In genomic region chr9:82974962-82975341, GRCm38 (mm10) we compare ENCODE assay signal across 7 mouse cellular contexts. TPM values are rescaled to one million over a fixed set of nuclear protein-coding genes. Genes with fewer than 3 reads are reported as not detected.
DNase-seq lines count a peak whose midpoint lies in the region; ATAC-seq lines count a peak whose summit lies in the region.

No protein-coding gene starts in this region.

- H3K27me3 ChIP-seq in neural tube, embryonic 11.5 days (ENCODE audit: control insufficient read depth, insufficient read depth, low read length): no peaks in the 10 kb centered on the region
- H3K27me3 ChIP-seq in forebrain, embryonic 12.5 days: no peaks in the 10 kb centered on the region
- no peaks in the 10 kb centered on the region for H3K27me3 ChIP-seq in stomach, embryonic 14.5 days (ENCODE audit: control insufficient read depth, insufficient read depth, low read length)

- peak overlapping the region; percentile 97 for H3K4me3 ChIP-seq in neural tube, embryonic 11.5 days (ENCODE audit: low read depth, low read length)
- peak overlapping the region; percentile 84 for H3K4me3 ChIP-seq in forebrain, embryonic 12.5 days (replicated peaks)
- peak overlapping the region; percentile 83 for H3K4me3 ChIP-seq in stomach, embryonic 14.5 days (ENCODE audit: low read depth, low read length)

- H3K4me1 ChIP-seq in neural tube, embryonic 11.5 days (ENCODE audit: control insufficient read depth, insufficient read depth, low read length): peaks cover 6% of the 10 kb centered on the region; the same call in 1 of the 2 replicates
- peaks cover 19% of the 10 kb centered on the region for H3K4me1 ChIP-seq in forebrain, embryonic 12.5 days
- H3K4me1 ChIP-seq in stomach, embryonic 14.5 days (ENCODE audit: control insufficient read depth, insufficient read depth, low read length): 0 out of 2 replicates have a peak, but pooled peaks cover 3% of the 10 kb centered on the region

- H3K9me3 ChIP-seq in neural tube, embryonic 11.5 days (ENCODE audit: control insufficient read depth, low read length): no peaks in the 10 kb centered on the region
- H3K9me3 ChIP-seq in forebrain, embryonic 12.5 days: no peaks in the 10 kb centered on the region
- H3K9me3 ChIP-seq in stomach, embryonic 14.5 days (ENCODE audit: control insufficient read depth, low read depth, low read length): no peaks in the 10 kb centered on the region

- ATAC-seq in neural tube, embryonic 11.5 days (ENCODE audit: insufficient read depth, low FRiP score, low TSS enrichment): peak; percentile 25
- peak; percentile 37 for ATAC-seq in forebrain, embryonic 12.5 days (ENCODE audit: low FRiP score)
- ATAC-seq in stomach, embryonic 14.5 days (ENCODE audit: insufficient number of reproducible peaks, insufficient read depth, low FRiP score, low read depth): peak; percentile 56

- peak overlapping the region; percentile 99 for H3K9ac ChIP-seq in neural tube, embryonic 11.5 days (ENCODE audit: low read length)
- H3K9ac ChIP-seq in forebrain, embryonic 12.5 days: peak overlapping the region; percentile 97
- peak overlapping the region; percentile 94 for H3K9ac ChIP-seq in stomach, embryonic 14.5 days (replicated peaks; ENCODE audit: low read depth, low read length)

- no peak for DNase-seq in neural tube, embryonic 11.5 days (ENCODE audit: low spot score)
- DNase-seq in neural tube, embryonic 10.5 days (ENCODE audit: extremely low spot score, low spot score): no peak
- DNase-seq in liver: peak; percentile 70
- DNase-seq in cerebellum, adult 9-11 months: no peak
- DNase-seq in urinary bladder, postnatal 36 days (ENCODE audit: low spot score in 2 of 2): no peak

- WGBS in neural tube, embryonic 11.5 days: 0% methylated on average over 22 of the region's 61 CpGs
- 0% methylated on average over 33 of the region's 61 CpGs for WGBS in forebrain, embryonic 12.5 days
- under 1% methylated on average over 39 of the region's 61 CpGs for WGBS in stomach, embryonic 14.5 days

- no peaks in the 10 kb centered on the region for H3K36me3 ChIP-seq in neural tube, embryonic 11.5 days (ENCODE audit: control insufficient read depth, insufficient read depth, low read length)
- no peaks in the 10 kb centered on the region for H3K36me3 ChIP-seq in forebrain, embryonic 12.5 days (replicated peaks)
- no peaks in the 10 kb centered on the region for H3K36me3 ChIP-seq in stomach, embryonic 14.5 days (ENCODE audit: control insufficient read depth, insufficient read depth, low read length)

- peak overlapping the region; percentile 78; the same call in 1 of the 2 replicates for H3K4me2 ChIP-seq in neural tube, embryonic 11.5 days (ENCODE audit: low read depth)
- H3K4me2 ChIP-seq in forebrain, embryonic 12.5 days: peak overlapping the region; percentile 60; the same call in 1 of the 2 replicates
- peak overlapping the region; percentile 68 for H3K4me2 ChIP-seq in stomach, embryonic 14.5 days (replicated peaks; ENCODE audit: low read depth, low read length)

- peak overlapping the region; percentile 90 for H3K27ac ChIP-seq in neural tube, embryonic 11.5 days (ENCODE audit: low read depth, low read length)
- H3K27ac ChIP-seq in forebrain, embryonic 12.5 days: peak overlapping the region; percentile 100
- H3K27ac ChIP-seq in stomach, embryonic 14.5 days (ENCODE audit: low read length): peak overlapping the region; percentile 99

RNA-seq across cellular contexts. Expression of gene Phip, which starts 0.4 kb away (rescaled TPM):
- polyA plus RNA-seq in neural tube, embryonic 11.5 days (2014; fragmentation: Nextera tagmentation; extraction: Ambion mirVana): 124 TPM in 2 replicates
- polyA plus RNA-seq in forebrain, embryonic 12.5 days (2016; fragmentation: Nextera tagmentation; extraction: Ambion mirVana): 173 and 176 TPM in 2 replicates
- 87.4 and 92.6 TPM in 2 replicates for polyA plus RNA-seq in stomach, embryonic 14.5 days (2014; fragmentation: Nextera tagmentation; extraction: Ambion mirVana)
